Mouse (Mus musculus) megakaryocyte, embryonic 14.5 days (primary cell): Measurements from ENCODE around the gene Actr8.

ENCODE experiments used
- FLI1 ChIP-seq: IDR thresholded peaks from 2 replicates; pipeline ENCODE4 v1.6.1; 2012; ENCODE audit warnings: low read length, inconsistent platforms, mixed read lengths
- GATA1 ChIP-seq: IDR thresholded peaks from 3 replicates; pipeline ENCODE4 v1.6.1; 2012; ENCODE audit warnings: mixed read lengths, low read length, inconsistent platforms, borderline replicate concordance

GRCm38 (mm10) chr14:30008733-30009575, 30.8 kb downstream of the Actr8 start, which contains the start of the genes Il17rb and Chdh:
- no peak for TF ChIP-seq GATA1
- no peak for TF ChIP-seq FLI1
